Mouse (Mus musculus) cerebellum, adult (tissue): ENCODE measurements around the gene Vps35.

Experiments used
- ATAC-seq: cut with Nextera tagmentation; 2 replicates; pipeline ENCODE4 v1.9.2; 2017; ENCODE audit warnings: mild to moderate bottlenecking, moderate library complexity, mixed read lengths; ENCODE audit not compliant: insufficient number of reproducible peaks, low FRiP score, low TSS enrichment

Vps35 gene

GRCm38 (mm10) chr8:85220992-85221391, 78.6 kb downstream of the Vps35 start:
- ATAC-seq: no peak

GRCm38 (mm10) chr8:85220220-85220619, 79.4 kb downstream of the Vps35 start:
- no peak for ATAC-seq
